Mouse (Mus musculus): Measurements from ENCODE around the gene Vrk1. TPM values are rescaled to one million over a fixed set of nuclear protein-coding genes. Genes with fewer than 3 reads are reported as not detected.

Gene Vrk1
- polyA plus RNA-seq, 1 experiment from 2014 or later: 73.8 TPM

DNA sequence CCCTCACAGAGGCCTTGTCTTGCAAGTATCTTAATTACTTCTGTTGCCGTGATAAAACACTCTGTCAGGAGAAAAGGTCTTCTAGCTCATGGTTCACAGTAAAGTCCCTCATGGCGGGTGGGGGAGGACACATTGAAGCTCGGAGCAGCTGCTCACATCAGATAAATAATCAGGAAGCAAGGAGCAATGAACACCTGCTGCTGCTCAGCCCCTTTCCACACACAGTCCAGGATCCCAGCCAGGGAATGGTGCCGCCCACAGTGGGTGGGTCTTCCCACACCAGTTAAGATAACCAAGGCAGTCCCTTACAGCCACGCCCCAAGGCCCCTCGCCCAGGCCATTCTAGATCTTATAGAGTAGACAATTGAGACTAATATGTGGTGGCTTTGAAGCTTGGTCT is 3.8 kb upstream of the Vrk1 start:
- peaks cover 6% of the 10 kb centered on the region for H3K4me1 ChIP-seq
- H3K36me3 ChIP-seq: no peaks in the 10 kb centered on the region
- WGBS: 85% methylated on average over 6 of the region's 6 CpGs
- no peaks in the 10 kb centered on the region for H3K9me3 ChIP-seq
- no peak overlapping the region for H3K4me3 ChIP-seq
- H3K4me2 ChIP-seq: no peak overlapping the region
- H3K27ac ChIP-seq: no peak overlapping the region
- H3K9ac ChIP-seq: no peak overlapping the region
- no peak for ATAC-seq (ENCODE audit: insufficient number of reproducible peaks, insufficient read depth, low FRiP score, low TSS enrichment, low read depth)
- H3K27me3 ChIP-seq: no peaks in the 10 kb centered on the region

DNA sequence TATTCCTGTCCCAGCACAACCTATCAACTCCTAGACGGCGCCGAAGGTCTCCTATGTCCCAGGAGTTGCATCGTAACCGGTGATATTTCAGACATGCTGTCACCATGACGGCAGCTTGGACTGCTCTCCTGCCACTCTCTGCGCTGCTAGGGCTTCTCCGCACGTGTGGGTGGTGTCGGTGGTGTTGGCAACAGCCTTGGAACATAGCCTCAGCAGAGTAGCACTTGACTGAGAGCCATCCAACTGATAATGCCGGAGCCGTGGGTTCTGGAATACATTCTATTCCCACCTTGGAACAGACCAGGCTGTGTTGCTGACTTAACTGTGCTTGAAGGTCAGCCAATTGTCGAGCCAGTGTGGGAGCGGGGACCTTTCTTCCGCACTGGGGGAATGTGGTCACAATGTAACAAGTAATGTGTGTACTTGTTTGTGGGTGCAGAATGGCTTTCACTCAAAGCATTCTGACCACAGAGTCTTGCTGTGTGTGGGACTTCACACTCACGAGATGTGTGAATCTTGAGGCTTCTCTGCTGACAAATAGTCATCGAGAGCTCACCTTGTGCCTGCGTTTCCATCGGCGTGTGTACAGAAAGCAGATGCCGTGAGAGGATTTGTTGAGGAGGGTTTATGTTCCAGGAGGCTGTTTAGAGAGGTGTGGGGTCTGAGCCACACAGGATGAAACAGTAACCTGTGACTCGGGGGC is 1.5 kb upstream of the Vrk1 start:
- Histone ChIP-seq H3K27me3 (no peaks in the 10 kb centered on the region), H3K36me3 (no peaks in the 10 kb centered on the region), H3K9ac (no peak overlapping the region), H3K27ac (no peak overlapping the region), H3K9me3 (no peaks in the 10 kb centered on the region), H3K4me2 (no peak overlapping the region), H3K4me3 (no peak overlapping the region), H3K4me1 (peaks cover 10% of the 10 kb centered on the region)
- WGBS: 86% methylated on average over 22 of the region's 22 CpGs
- no peak for ATAC-seq (ENCODE audit: insufficient number of reproducible peaks, insufficient read depth, low FRiP score, low TSS enrichment, low read depth)

DNA sequence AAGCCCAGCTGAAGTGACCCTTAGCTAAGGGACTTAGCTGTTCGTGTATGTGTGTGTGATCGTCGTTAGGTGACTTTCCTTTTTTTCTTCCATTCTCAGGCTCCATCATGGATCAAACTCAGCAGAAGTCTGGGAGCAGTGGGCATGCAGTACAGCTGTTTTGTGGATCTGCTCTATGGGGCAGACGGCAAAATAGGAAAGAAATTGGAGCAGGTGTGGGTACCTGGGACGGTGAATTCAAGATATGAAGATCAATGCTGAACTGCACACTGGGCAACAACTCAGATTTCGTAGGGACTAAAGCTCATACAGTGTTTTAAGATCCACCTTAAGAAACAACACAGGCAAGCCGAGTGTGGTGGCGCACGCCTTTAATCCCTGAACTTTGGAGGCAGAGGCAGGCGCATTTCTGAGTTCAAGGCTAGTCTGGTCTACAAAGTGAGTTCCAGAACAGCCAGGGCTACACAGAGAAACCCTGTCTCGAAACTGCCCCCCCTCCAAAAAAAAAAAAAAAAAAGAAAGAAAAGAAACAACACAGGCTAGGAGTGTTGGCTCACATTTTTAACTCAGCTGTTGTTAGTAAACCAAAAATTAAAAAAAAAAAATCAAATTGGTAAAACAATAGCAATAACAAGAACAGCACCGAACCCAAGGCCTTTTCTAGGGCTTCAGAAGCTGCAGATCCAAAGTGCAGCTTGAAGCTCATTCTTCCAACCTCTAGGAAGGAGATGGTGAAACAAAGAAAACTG is 732 bp upstream of the Vrk1 start:
- peaks cover 12% of the 10 kb centered on the region for H3K4me1 ChIP-seq
- H3K27me3 ChIP-seq: no peaks in the 10 kb centered on the region
- peak overlapping the region; percentile 93 for H3K4me3 ChIP-seq
- peak overlapping the region; percentile 81 for H3K4me2 ChIP-seq
- H3K9ac ChIP-seq: 0 out of 2 replicates have a peak overlapping the region, but pooled peaks have one; percentile 16
- 82% methylated on average over 12 of the region's 12 CpGs for WGBS
- H3K27ac ChIP-seq: no peak overlapping the region
- no peak for ATAC-seq (ENCODE audit: insufficient number of reproducible peaks, insufficient read depth, low FRiP score, low TSS enrichment, low read depth)
- no peaks in the 10 kb centered on the region for H3K9me3 ChIP-seq
- no peaks in the 10 kb centered on the region for H3K36me3 ChIP-seq

DNA sequence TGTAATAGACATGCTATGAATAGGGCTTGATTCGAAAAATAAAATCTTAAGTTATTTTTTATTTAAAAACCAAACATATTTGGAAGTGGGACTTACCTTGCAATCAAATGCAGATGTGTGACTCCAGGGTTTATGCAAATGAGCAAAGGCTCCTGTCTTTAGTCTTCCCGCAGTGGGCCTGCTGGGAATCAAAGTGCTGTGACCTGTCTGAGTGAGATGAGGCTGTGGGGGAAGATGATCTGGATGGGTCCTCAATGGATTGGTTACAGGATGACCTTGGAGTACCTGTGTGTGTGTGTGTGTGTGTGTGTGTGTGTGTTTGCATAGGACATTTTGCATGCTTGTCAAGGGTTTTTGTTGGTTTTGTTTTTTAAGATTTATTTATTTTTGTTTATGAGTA is 2.1 kb downstream of the Vrk1 start:
- Histone ChIP-seq H3K9ac (no peak overlapping the region), H3K9me3 (no peaks in the 10 kb centered on the region), H3K27ac (no peak overlapping the region), H3K4me3 (no peak overlapping the region), H3K4me1 (peaks cover 12% of the 10 kb centered on the region), H3K4me2 (no peak overlapping the region), H3K27me3 (no peaks in the 10 kb centered on the region), H3K36me3 (peaks cover 4% of the 10 kb centered on the region; the same call in 1 of the 2 replicates)
- no peak for ATAC-seq (ENCODE audit: insufficient number of reproducible peaks, insufficient read depth, low FRiP score, low TSS enrichment, low read depth)
- WGBS: 64% methylated on average over 2 of the region's 2 CpGs

DNA sequence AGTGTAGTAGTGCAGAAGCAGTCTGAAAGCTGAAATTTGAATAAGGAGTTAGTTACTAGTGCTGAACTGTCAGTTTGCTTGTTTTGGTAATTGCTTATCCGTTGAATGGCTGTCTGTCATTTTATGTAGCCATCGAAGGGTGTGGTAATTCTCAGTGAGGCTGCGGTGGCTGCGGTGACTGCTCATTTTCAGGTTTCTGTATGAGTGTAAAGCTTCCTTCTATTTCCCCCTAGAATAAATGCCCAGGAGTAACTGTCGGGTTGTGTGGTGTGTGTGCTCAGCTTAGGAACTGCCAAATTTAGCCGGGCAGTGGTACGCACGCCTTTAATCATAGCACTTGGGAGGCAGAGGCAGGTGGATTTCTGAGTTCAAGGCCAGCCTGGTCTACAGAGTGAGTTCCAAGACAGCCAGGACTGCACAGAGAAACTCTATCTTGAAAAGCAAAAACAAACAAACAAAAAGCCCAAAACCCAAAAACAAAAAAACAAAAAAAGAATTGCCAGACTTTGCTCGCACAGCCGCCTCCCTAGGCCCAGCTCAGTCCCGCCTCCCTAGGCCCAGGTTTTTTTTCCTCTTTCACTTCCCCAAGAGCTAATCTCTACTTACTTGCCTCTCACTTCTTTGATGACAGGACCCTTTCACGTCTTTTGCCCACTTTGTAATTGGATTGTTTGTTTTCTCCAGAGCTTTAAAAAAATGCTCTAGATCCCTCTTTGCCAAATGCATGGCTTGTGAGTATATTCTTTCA is 6.4 kb downstream of the Vrk1 start:
- H3K4me2 ChIP-seq: no peak overlapping the region
- no peak overlapping the region for H3K4me3 ChIP-seq
- 87% methylated on average over 12 of the region's 12 CpGs for WGBS
- no peaks in the 10 kb centered on the region for H3K9me3 ChIP-seq
- peaks cover 3% of the 10 kb centered on the region for H3K4me1 ChIP-seq
- H3K27ac ChIP-seq: no peak overlapping the region
- no peak overlapping the region for H3K9ac ChIP-seq
- ATAC-seq (ENCODE audit: insufficient number of reproducible peaks, insufficient read depth, low FRiP score, low TSS enrichment, low read depth): no peak
- no peaks in the 10 kb centered on the region for H3K27me3 ChIP-seq
- peaks cover 4% of the 10 kb centered on the region; the same call in 1 of the 2 replicates for H3K36me3 ChIP-seq

DNA sequence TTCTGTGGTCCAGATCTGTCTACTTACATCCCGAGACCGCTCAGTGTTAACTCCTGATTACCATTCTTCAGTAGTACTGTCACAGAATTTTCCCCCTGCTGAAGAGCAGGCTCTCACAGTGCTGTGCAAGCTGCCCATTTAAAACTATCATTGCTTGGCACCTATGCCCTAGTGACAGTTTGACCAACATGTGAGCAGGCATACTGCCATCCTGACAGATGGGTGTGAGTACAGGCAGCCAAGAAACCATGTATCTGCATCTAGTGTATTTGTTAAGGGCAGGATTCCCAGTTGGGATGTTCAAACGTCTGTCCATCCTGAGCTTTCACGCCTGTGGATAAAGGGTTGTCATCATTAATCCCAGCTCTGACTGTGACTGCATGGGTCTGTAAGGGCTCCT is 10.0 kb downstream of the Vrk1 start:
- ATAC-seq (ENCODE audit: insufficient number of reproducible peaks, insufficient read depth, low FRiP score, low TSS enrichment, low read depth): no peak
- Histone ChIP-seq H3K4me3 (no peak overlapping the region), H3K9ac (no peak overlapping the region), H3K27me3 (no peaks in the 10 kb centered on the region), H3K36me3 (peaks cover 4% of the 10 kb centered on the region), H3K4me2 (no peak overlapping the region), H3K27ac (no peak overlapping the region), H3K9me3 (no peaks in the 10 kb centered on the region), H3K4me1 (no peaks in the 10 kb centered on the region)
- 82% methylated on average over 4 of the region's 4 CpGs for WGBS

DNA sequence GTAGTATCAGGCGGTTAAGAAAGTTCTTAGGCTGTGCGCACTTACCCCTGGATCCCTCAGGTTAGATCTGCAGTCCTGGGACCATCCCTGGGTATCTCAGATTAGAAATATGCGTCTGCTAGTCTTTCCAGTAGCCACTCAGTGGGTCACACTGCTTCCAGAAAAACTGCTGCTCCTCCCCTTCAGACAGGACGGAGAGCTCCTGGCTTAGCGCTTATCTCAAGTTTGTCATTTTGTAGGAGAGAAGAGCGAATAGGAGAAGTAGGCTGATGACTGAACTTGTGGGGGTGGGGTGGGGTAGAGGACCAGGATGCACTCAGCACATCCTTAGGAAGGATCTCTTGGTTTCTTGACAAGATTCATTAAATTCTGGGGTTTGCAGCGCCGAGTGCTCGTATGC is 13.6 kb downstream of the Vrk1 start:
- H3K4me2 ChIP-seq: no peak overlapping the region
- H3K27me3 ChIP-seq: no peaks in the 10 kb centered on the region
- H3K4me3 ChIP-seq: no peak overlapping the region
- H3K27ac ChIP-seq: no peak overlapping the region
- ATAC-seq (ENCODE audit: insufficient number of reproducible peaks, insufficient read depth, low FRiP score, low TSS enrichment, low read depth): no peak
- WGBS: 95% methylated on average over 9 of the region's 9 CpGs
- H3K9me3 ChIP-seq: no peaks in the 10 kb centered on the region
- no peaks in the 10 kb centered on the region for H3K4me1 ChIP-seq
- peaks cover 11% of the 10 kb centered on the region for H3K36me3 ChIP-seq
- H3K9ac ChIP-seq: no peak overlapping the region

DNA sequence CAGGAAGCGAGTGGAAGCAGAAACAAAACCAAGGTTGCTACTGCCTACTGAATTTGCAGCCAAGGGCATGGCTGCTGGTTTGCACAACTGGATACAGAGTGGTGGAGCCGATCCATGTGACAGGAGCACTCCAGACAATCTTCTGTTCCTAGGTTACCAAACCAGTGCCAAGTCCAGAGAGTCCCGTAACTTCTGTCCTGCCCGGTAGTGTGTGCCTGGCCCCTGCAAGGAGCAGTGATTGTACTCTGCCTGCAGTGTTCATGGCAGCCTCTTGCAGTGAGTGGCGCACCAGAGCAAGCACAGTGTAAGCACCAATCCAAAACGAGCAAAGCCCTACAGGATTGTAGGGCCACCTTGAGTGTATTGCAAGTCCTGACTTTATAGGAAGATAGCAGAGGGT is 15.4 kb downstream of the Vrk1 start:
- peaks cover 13% of the 10 kb centered on the region for H3K36me3 ChIP-seq
- H3K27ac ChIP-seq: no peak overlapping the region
- ATAC-seq (ENCODE audit: insufficient number of reproducible peaks, insufficient read depth, low FRiP score, low TSS enrichment, low read depth): no peak
- no peaks in the 10 kb centered on the region for H3K9me3 ChIP-seq
- no peaks in the 10 kb centered on the region for H3K4me1 ChIP-seq
- no peak overlapping the region for H3K4me3 ChIP-seq
- no peak overlapping the region for H3K4me2 ChIP-seq
- WGBS: 82% methylated on average over 6 of the region's 6 CpGs
- no peaks in the 10 kb centered on the region for H3K27me3 ChIP-seq
- no peak overlapping the region for H3K9ac ChIP-seq

DNA sequence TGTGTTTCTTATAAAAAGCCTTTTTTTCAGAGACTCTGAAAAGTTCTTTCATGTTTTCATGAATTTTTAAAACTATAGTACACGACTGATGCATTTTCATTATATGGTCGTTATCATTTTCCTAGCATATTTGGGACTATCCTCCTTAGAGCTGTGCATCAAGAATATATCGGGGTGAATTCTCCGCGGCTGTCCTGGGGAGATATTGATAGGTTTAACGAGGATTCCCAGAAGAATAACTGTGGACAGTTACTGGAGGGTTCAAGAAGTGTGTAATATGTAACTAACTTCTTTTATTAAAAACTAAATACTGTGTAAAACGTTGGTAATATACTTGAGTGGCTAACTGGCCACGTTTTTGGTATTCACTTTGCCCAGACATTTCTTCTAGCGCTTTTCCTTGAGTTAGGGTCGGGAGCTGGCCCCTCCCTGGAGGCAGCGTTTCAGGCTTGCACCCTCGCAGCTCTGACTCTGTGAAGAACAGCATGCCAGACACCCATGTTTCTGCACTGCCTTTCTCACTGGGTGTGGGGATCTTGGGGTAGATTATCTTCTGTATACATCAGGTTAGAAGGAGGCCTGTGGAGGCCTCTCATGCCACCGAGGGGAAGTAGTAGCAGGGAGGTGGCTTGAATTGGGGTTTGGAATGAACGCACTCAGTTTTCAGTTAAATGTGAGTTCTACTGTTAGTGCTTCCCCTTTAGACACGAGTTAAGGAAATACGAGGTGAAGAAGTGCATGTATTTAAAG is 16.5 kb downstream of the Vrk1 start:
- peaks cover 13% of the 10 kb centered on the region for H3K36me3 ChIP-seq
- no peaks in the 10 kb centered on the region for H3K9me3 ChIP-seq
- H3K27ac ChIP-seq: no peak overlapping the region
- no peak overlapping the region for H3K4me2 ChIP-seq
- 85% methylated on average over 16 of the region's 16 CpGs for WGBS
- peaks cover 1% of the 10 kb centered on the region for H3K4me1 ChIP-seq
- no peak overlapping the region for H3K9ac ChIP-seq
- H3K27me3 ChIP-seq: no peaks in the 10 kb centered on the region
- H3K4me3 ChIP-seq: no peak overlapping the region
- no peak for ATAC-seq (ENCODE audit: insufficient number of reproducible peaks, insufficient read depth, low FRiP score, low TSS enrichment, low read depth)

DNA sequence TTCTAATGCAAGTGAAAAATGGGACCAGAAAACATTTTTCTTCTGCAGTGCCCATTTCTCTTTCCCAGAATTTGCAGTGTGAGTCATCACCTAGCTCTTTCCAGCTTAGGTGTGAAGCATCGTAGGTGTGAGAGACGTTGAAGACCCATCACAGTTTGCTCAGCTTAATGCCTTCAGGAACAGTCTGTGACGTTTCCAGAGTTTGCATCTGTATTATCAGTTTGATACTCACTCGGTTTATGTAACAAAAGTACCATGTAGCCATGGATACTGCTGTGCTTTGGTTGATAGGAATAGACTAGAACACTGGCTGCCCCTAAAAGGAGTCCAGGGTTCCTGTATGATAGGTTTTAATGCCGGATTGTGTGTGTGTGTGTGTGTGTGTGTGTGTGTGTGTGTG is 17.3 kb downstream of the Vrk1 start:
- no peak for ATAC-seq (ENCODE audit: insufficient number of reproducible peaks, insufficient read depth, low FRiP score, low TSS enrichment, low read depth)
- Histone ChIP-seq H3K36me3 (peaks cover 13% of the 10 kb centered on the region), H3K9ac (no peak overlapping the region), H3K4me2 (no peak overlapping the region), H3K27ac (no peak overlapping the region), H3K27me3 (no peaks in the 10 kb centered on the region), H3K9me3 (no peaks in the 10 kb centered on the region), H3K4me1 (peaks cover 5% of the 10 kb centered on the region), H3K4me3 (no peak overlapping the region)
- 91% methylated on average over 5 of the region's 5 CpGs for WGBS

DNA sequence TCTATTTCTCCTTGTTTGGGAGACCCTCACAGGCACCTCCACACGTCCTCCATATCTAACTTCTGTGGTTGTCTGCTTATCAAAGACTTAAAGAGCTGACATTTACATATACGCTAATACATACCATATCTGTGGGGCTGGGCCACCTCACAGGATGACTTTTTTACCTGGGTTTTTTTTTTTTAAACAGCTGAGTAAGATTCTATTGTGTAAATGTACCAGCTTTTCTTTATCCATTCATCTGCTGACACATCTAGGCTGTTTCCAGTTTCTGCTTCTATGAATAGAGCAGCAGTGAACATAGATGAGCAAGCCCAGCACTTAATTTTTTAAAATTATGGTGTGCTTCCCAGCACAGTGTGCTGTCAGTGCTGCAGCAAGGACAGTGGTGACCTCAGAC is 19.6 kb downstream of the Vrk1 start:
- H3K4me2 ChIP-seq: no peak overlapping the region
- no peak overlapping the region for H3K9ac ChIP-seq
- no peaks in the 10 kb centered on the region for H3K9me3 ChIP-seq
- no peaks in the 10 kb centered on the region for H3K27me3 ChIP-seq
- H3K36me3 ChIP-seq: peaks cover 13% of the 10 kb centered on the region
- H3K4me3 ChIP-seq: no peak overlapping the region
- WGBS: 81% methylated on average over 2 of the region's 2 CpGs
- ATAC-seq (ENCODE audit: insufficient number of reproducible peaks, insufficient read depth, low FRiP score, low TSS enrichment, low read depth): no peak
- H3K4me1 ChIP-seq: peaks cover 12% of the 10 kb centered on the region
- no peak overlapping the region for H3K27ac ChIP-seq

All from embryonic facial prominence, embryonic 13.5 days (tissue).